Mouse (Mus musculus): ENCODE measurements around the gene Ptprh. TPM values are rescaled to one million over a fixed set of nuclear protein-coding genes. Genes with fewer than 3 reads are reported as not detected.

The Ptprh gene
- polyA plus RNA-seq, 1 experiment, result 1.5 TPM

DNA sequence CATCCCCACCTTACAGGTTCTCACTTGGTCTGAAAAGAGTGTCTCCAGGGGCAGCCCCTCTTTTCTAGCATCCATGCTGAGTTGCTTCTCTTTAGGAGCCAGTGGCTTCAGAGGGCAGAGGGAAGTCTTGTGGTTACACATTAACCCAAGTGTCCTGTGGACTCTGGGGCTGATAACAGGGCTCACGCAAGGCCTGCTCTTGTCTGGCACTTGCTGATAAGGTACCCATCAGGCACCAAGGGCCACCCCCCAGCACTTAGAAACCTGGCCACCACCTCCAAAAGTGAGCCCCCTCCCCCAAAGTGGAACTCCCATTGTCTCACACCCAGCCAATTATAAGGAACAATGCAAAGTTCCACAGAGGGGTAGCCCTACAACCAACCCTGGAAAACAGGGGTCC is 26.4 kb upstream of the Ptprh start:
- TF ChIP-seq CTCF (IDR thresholded peaks at IDR 0.05; ENCODE audit: borderline replicate concordance, extremely low read depth, insufficient read depth, insufficient read length) (no peak), POLR2A (IDR thresholded peaks at IDR 0.05; ENCODE audit: borderline replicate concordance, extremely low read depth, insufficient read depth, insufficient read length, poor library complexity, severe bottlenecking) (no peak)
- no peak for DNase-seq (ENCODE audit: low read depth)

DNA sequence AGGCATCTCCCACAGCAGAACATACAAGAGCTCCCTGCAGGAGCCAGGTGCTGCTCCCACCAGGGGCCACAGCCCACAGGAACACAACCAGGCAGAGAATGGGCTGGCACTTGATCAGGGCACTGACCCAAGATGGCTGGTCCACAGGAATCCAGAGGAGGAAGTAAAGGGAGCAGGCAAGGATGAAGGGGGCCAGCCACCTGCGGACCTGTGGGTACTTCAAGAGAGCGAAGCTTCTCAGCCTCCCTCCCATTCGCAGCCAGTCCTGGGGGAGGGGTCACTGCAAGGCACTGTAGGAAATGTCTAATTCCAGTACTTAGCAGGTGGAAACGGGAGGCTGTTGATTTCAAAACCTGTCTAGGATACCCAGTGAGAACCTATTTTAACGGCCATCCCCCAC is 25.7 kb upstream of the Ptprh start:
- TF ChIP-seq POLR2A (IDR thresholded peaks at IDR 0.05; ENCODE audit: borderline replicate concordance, extremely low read depth, insufficient read depth, insufficient read length, poor library complexity, severe bottlenecking) (no peak), CTCF (IDR thresholded peaks at IDR 0.05; ENCODE audit: borderline replicate concordance, extremely low read depth, insufficient read depth, insufficient read length) (no peak)
- no peak for DNase-seq (ENCODE audit: low read depth)

DNA sequence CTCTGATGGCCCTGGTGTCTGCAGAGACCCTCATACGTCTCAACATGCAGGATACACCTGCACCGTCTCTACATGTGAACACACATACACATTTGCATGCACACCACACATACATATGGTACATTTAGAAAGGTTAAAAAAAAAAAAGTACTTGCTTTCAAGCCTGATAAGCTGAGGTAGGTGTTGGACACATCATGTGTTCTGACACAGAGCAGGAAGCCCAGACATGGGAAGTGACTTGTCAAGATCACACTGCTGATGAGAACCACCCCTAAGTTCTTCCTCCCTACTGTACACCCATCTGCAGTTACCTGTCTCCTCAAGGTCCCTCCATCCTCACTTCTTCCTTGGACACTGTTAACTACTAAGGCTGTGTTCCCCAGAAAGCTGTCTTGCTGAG is 22.1 kb upstream of the Ptprh start:
- TF ChIP-seq POLR2A (IDR thresholded peaks at IDR 0.05; ENCODE audit: borderline replicate concordance, extremely low read depth, insufficient read depth, insufficient read length, poor library complexity, severe bottlenecking), result no peak
- TF ChIP-seq CTCF (IDR thresholded peaks at IDR 0.05; ENCODE audit: borderline replicate concordance, extremely low read depth, insufficient read depth, insufficient read length), result no peak
- DNase-seq (ENCODE audit: low read depth), result peak; percentile 4

DNA sequence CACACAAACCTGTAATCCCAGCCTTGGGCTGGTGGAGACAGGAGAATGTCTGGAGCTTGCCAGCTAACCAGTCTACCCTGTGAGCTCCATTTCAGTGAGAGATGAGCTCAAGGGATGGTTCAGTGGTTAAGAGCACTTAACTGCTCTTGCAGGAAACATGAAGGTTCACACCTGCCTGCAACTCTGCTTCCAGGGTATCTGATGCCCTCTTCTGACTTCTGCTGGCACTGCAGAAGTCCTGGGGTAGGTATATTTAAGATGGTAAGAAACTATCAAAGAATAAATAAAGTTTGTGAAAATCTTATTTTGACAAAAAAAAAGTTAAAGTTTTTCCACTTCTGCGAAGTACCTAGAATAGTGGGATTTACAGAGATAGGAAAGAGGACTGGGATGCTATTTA is 20.5 kb upstream of the Ptprh start:
- DNase-seq (ENCODE audit: low read depth), result peak; percentile 17
- TF ChIP-seq POLR2A (IDR thresholded peaks at IDR 0.05; ENCODE audit: borderline replicate concordance, extremely low read depth, insufficient read depth, insufficient read length, poor library complexity, severe bottlenecking) (no peak), CTCF (IDR thresholded peaks at IDR 0.05; ENCODE audit: borderline replicate concordance, extremely low read depth, insufficient read depth, insufficient read length) (no peak)

DNA sequence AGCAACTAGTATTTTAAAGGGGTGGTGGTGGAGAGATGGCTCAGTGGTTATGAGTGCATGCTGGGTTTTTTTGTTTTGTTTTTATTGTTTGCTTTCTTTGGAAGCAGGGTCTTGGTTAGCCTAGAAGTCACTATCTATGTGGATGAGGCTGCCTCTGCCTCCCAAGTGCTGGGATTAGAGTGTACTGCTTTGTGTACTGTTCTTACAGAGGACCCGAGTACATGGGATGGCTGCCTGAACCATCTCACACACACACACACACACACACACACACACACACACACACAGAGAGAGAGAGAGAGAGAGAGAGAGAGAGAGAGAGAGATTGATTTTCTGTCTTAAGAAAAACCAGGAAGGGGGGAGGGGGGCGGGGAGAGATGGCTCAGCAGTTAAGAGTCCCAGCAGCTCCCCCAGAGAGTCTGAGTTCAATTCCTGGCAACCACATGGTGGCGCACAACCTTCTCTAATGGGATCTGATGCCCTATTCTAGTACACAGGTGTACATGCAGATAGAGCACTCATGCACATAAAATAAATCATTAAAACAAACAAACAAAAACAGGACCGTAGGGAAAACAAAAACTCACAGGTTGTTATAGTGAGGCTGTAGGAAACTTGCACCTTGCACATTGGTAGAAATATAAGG is 19.8 kb upstream of the Ptprh start:
- TF ChIP-seq CTCF (IDR thresholded peaks at IDR 0.05; ENCODE audit: borderline replicate concordance, extremely low read depth, insufficient read depth, insufficient read length) (peak; percentile 56; the same call in 1 of the 2 replicates), POLR2A (IDR thresholded peaks at IDR 0.05; ENCODE audit: borderline replicate concordance, extremely low read depth, insufficient read depth, insufficient read length, poor library complexity, severe bottlenecking) (no peak)

DNA sequence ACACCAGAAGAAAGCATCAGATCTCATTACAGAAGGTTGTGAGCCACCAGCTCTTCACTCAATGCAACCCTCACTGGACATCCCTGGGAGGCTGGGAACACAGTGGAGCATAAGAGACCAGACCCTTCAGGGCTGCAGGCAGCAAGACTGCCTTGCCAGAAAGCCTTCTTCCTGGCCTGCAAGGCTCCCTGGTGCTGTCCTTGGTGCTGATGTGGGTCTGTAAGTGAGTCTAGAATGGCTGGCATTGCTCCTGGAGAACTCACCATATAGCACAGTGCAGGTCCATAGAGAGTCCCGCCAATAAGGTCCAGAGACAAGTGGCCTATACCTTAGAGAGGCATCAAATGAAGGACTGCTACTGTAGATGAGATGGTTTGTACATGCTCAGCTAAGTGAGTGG is 16.1 kb upstream of the Ptprh start:
- TF ChIP-seq CTCF (IDR thresholded peaks at IDR 0.05; ENCODE audit: borderline replicate concordance, extremely low read depth, insufficient read depth, insufficient read length), result no peak
- DNase-seq (ENCODE audit: low read depth), result peak; percentile 21

More for the DNA sequence above, 19.8 kb upstream of the Ptprh start:
- peak; percentile 69 for DNase-seq (ENCODE audit: low read depth)

DNA sequence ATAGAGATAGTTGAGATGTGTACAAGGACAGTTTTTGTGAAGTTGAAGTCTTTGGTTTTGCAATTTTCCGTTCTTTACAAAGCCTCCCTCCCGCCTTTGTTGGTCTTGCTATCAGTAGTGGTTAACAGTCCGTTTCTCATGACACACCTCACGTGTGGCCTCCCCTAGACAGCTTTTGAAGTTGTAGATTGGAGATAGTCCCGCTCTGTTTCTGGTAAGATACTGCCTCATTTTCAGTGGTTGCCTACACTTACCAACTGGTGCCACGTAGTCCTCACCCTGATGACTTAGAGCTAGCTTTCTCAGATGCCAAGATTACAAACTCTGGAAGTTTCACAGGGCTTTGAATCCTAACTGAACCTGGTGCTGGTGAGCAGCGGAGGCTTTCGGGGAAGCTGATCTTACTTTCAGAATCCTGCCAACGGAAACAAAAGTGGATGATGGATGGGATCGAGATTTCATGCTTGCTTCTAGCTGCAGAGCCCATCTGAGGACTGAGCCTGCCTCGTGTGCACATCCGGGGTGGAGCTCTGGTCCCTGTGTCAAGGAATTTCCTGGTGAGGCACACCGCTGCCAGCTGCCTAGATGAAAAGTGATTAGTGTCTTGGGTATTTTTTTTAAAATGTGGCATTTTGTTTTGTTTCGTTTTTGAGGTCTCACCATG is 10.0 kb upstream of the Ptprh start:
- TF ChIP-seq POLR2A (IDR thresholded peaks at IDR 0.05; ENCODE audit: borderline replicate concordance, extremely low read depth, insufficient read depth, insufficient read length, poor library complexity, severe bottlenecking) (no peak), CTCF (IDR thresholded peaks at IDR 0.05; ENCODE audit: borderline replicate concordance, extremely low read depth, insufficient read depth, insufficient read length) (no peak)

DNA sequence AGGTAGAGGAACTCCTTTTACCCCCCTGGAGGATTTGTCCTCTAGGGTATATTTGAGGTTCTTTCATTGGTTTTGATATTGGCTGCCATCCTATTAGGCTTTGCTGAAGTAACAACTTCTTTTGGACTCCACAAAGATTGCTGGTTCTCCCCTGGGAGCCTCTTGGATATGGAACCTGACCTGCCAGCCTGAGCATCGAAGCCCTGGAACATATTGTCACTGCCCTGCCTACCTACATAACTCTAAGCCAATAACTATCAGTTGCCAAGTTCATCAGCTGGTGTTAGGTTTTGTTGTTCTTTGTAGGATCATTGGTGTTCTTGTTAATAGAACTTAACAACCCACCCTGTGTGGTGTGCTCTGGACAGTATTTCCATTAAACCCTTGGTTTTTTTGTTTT is 9.1 kb upstream of the Ptprh start:
- DNase-seq (ENCODE audit: low read depth), result no peak
- TF ChIP-seq POLR2A (IDR thresholded peaks at IDR 0.05; ENCODE audit: borderline replicate concordance, extremely low read depth, insufficient read depth, insufficient read length, poor library complexity, severe bottlenecking) (no peak), CTCF (IDR thresholded peaks at IDR 0.05; ENCODE audit: borderline replicate concordance, extremely low read depth, insufficient read depth, insufficient read length) (no peak)

More for the DNA sequence above, 10.0 kb upstream of the Ptprh start:
- no peak for DNase-seq (ENCODE audit: low read depth)

DNA sequence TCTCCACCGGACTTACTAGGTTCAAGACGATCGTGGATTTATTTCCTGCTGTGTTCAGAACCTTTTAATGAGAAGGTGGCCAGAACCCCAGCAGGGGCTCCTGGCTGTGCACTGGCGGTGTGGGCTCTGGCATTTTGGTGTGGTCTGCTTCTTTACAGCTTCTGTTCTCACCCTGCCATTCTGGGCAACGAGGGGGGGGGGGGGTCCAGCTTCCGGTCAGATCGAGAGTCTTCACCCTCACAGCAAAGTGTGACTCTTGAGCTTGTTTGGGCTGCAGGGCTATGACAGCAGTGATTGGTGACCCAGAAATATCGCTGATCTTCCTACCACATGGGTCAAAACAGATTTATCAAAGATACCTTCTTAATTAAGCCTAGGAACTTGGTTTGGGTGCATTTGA is 8.5 kb upstream of the Ptprh start:
- no peak for TF ChIP-seq POLR2A (IDR thresholded peaks at IDR 0.05; ENCODE audit: borderline replicate concordance, extremely low read depth, insufficient read depth, insufficient read length, poor library complexity, severe bottlenecking)
- no peak for TF ChIP-seq CTCF (IDR thresholded peaks at IDR 0.05; ENCODE audit: borderline replicate concordance, extremely low read depth, insufficient read depth, insufficient read length)
- DNase-seq (ENCODE audit: low read depth), result no peak

DNA sequence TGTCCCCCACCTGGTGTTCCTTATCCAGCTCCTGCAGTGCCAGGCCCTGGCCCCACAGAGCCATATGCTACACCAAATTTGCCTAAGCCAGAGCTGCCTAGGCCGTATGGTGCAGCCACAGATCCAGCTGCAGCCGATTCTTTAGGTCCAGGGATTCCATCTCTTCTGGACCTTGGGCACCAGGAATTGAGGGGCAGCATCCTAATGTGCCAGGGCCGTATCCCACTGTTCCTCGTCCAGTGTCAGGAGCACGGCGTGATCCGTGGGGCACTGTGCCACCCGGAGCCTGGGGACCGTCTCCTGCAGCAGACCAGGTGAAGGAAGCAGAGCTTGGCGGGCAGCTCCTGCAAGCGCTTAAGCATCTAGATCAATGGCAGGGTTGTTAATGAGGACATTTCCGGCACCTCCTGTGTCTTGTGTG is 8.1 kb upstream of the Ptprh start:
- DNase-seq (ENCODE audit: low read depth), result no peak
- TF ChIP-seq CTCF (IDR thresholded peaks at IDR 0.05; ENCODE audit: borderline replicate concordance, extremely low read depth, insufficient read depth, insufficient read length) (no peak), POLR2A (IDR thresholded peaks at IDR 0.05; ENCODE audit: borderline replicate concordance, extremely low read depth, insufficient read depth, insufficient read length, poor library complexity, severe bottlenecking) (no peak)

DNA sequence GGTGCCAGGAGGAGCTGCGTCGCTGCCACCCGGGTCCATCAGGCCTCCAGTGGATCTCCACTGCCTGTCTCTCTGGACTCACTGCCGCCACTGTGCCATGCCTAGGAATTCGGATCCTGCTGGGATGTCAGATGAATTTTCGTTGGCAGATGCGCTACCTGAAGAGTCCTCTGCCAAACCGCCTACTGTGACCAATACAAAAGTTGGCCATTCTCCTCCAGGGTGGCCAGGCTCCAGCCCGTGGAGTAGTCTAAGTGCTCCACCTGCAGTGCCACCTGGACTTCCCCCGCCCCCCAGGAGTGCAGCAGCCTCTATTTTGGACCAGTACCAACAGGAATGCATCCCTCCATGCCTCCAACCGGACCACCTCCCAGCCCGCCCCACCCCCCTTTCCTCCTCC is 7.7 kb upstream of the Ptprh start:
- DNase-seq (ENCODE audit: low read depth), result no peak

DNA sequence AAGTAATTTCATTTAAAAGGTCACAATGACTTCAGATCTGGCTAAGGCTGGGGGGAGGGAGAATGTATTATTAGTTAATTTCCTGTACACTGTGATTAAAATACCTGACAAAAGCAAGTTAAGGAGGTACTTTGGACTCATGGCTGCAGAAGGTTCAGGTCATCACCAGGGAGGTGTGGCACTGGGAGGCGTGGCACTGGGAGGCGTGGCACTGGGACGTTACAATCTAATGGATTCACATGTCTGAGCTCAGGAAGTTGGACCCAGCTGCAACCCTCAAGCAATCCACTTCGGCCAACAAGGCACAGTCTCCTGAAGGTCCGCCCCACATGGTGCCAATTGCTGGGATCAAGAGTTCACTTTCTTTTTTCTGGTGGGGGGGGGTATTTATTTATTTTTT is 4.2 kb upstream of the Ptprh start:
- TF ChIP-seq CTCF (IDR thresholded peaks at IDR 0.05; ENCODE audit: borderline replicate concordance, extremely low read depth, insufficient read depth, insufficient read length) (no peak), POLR2A (IDR thresholded peaks at IDR 0.05; ENCODE audit: borderline replicate concordance, extremely low read depth, insufficient read depth, insufficient read length, poor library complexity, severe bottlenecking) (no peak)
- no peak for DNase-seq (ENCODE audit: low read depth)

More for the DNA sequence above, 7.7 kb upstream of the Ptprh start:
- TF ChIP-seq CTCF (IDR thresholded peaks at IDR 0.05; ENCODE audit: borderline replicate concordance, extremely low read depth, insufficient read depth, insufficient read length) (no peak), POLR2A (IDR thresholded peaks at IDR 0.05; ENCODE audit: borderline replicate concordance, extremely low read depth, insufficient read depth, insufficient read length, poor library complexity, severe bottlenecking) (no peak)
